Mouse (Mus musculus): ENCODE data around the gene Misp.

DNA sequence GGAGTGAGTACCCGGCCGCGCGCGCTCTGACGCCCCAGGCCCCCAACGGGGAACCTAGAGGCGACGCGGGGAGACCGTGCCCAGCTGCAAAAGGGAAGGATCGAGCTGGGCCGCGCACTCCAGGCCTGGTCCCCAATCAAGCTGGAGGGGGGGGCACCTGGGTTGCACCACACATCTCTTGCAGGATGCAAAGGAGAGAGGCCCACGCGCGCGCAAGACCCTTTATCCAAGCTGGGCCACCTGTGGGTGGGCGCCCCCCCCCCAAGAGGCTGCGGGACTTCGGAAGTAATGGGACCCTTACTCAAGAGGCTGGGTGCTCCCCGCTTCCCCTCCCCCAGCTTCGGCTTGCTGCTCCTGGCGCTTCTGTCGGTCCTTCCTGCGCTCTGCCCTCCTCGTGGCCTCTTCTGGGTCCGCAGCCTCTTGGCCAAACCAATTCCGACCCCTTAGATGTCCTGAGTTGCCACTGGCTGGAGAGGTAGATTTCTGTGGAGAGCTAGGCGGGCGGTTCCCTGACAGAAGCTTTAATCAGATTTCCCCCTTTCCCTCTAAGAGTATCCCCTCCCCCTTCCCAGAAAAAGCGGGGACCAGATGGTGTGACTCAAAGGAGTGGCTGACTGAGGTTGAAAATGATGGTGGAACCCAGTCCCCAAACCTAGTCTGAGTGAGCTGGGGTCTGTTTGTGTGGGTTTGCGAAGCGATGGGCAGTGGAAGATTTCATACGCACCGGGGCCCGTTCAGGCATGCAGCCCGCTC, 26.9 kb upstream of the Misp start:
- TF ChIP-seq POLR2A (IDR thresholded peaks at IDR 0.05; ENCODE audit: insufficient read depth, low read depth, low read length) (no peak), CTCF (IDR thresholded peaks at IDR 0.05) (no peak), EP300 (IDR thresholded peaks at IDR 0.05; ENCODE audit: insufficient read depth, low read depth, low read length) (no peak)

Data from heart, adult 2 months (tissue).